Mouse (Mus musculus) bone marrow, adult 2 months (tissue): ENCODE measurements around the gene Ralbp1.

Source experiments
- CTCF ChIP-seq: fragments of 200-500 bp; IDR thresholded peaks from 2 replicates; pipeline ENCODE4 v1.5.1; 2011; ENCODE audit warnings: low read length, control low read depth; ENCODE audit not compliant: control insufficient read depth, insufficient read depth
- POLR2A ChIP-seq: fragments of 200-500 bp; IDR thresholded peaks from 2 replicates; pipeline ENCODE4 v1.6.1; 2011; ENCODE audit warnings: low read depth, mild to moderate bottlenecking, control low read depth, low read length, borderline replicate concordance; ENCODE audit not compliant: control insufficient read depth

GRCm38 (mm10) chr17:65872051-65872450 is 13.5 kb downstream of the Ralbp1 start:
- no peak for TF ChIP-seq POLR2A
- no peak for TF ChIP-seq CTCF
